Mouse (Mus musculus): ENCODE data around the gene Gm17018. TPM values are rescaled to one million over a fixed set of nuclear protein-coding genes. Genes with fewer than 3 reads are reported as not detected.

Gm17018 gene
- total RNA-seq, 4 experiments from 2014 or later: 34.3 to 43.0 (median 36.2) TPM

- DNase-seq: no peak
Observed at GRCm38 (mm10) chr19:45589761-45590160, 29.3 kb downstream of the Gm17018 start.

DNA sequence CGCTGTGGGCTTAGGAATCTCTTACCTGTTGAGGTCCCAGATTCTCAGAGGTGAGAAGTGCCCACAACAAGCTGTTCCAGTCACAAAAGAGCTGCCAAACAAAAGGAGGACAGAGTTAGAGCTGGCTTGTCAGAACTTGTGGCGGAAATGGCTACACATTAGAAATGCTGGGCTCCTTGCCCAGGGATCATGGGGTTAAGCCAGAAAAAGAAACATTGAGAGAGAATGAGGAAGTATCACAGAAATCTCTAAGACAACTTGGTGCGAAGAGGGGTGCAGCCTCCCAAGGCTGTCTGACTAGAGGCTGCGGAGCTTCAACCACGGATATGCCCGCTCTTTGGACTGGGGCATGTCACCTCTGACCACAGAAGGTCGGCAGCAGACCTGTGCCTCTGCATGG is 31.3 kb downstream of the Gm17018 start:
- DNase-seq: no peak

GRCm38 (mm10) chr19:45592916-45593315 is 32.5 kb downstream of the Gm17018 start:
- DNase-seq: no peak

GRCm38 (mm10) chr19:45594079-45594478 is 33.7 kb downstream of the Gm17018 start:
- DNase-seq: no peak

GRCm38 (mm10) chr19:45595481-45595880 is 35.1 kb downstream of the Gm17018 start:
- DNase-seq: no peak

- no peak for DNase-seq
Observed at GRCm38 (mm10) chr19:45596019-45596418, 35.6 kb downstream of the Gm17018 start.

GRCm38 (mm10) chr19:45596434-45596833 is 36.0 kb downstream of the Gm17018 start:
- DNase-seq: no peak

- DNase-seq: no peak
Observed at GRCm38 (mm10) chr19:45597106-45597505, 36.7 kb downstream of the Gm17018 start.

GRCm38 (mm10) chr19:45602606-45603005 is 42.2 kb downstream of the Gm17018 start:
- no peak for DNase-seq

DNA sequence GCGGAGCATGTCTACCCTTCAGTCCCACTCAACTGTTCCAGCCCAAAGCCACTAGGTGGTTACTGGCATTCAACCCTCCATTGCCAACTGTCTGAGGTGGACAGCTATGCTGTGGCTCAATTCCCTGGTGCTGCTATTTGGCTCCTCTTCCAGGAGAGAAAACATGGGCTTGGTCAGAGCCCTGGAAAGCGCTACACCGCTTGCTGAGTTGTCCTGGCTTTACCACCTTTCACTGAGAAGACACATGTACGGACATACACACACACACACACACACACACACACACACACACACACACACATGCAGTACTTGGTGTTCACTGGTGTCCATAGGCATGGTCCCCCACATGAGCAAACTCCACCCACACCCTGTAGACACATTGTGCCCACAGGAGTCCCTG is 46.3 kb downstream of the Gm17018 start:
- no peak for DNase-seq

DNA sequence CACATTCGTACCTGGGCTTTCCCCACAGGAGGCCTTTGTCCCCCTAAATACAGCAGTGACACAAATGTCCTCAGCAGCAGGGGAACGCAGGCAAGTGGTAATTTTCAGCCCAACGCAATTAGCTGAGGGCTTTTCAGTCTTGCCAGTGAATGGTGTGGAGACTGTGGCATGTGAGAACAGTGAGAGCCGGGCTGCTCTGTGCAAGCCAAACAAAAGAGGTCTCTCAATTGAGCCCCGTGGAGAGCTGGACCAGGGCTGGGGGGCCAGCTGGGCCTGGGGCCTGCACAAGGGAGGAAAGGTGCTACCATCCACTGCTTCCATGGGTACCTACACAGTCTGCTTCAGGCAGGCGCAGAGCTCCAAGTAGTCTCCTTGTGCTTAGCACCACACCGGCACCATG is 47.1 kb downstream of the Gm17018 start:
- DNase-seq: no peak

DNA sequence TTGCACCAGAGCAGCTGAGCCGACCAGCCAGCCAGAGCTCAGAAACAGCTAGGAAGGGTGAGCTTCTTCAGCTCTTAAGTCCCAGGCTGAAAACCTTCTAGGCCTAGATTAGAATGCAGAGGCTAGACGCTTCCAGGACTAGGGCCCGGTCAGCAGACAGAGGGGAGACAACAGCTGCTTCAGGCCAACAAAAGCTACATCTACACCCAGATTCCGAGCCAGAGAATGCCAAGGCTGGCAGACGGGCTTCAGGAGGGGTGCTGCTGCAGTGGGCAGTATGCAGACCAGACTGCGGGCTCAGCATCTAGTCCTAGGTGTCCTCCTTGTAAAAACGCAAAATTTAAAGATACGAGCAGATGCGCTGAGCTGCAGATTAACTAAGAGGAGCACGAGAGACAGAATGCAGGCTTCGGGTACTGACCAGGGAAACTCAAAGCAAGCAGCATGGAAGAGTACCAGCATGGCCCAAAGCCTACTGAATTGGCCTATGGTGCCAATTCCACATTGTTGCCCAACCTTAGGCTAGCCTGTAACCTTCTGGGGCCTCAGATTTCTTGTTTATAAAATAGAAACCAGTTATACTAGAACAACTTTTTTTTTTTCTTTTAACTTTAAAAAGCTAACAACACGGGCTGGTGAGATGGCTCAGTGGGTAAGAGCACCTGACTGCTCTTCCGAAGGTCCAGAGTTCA is 48.4 kb downstream of the Gm17018 start:
- no peak for DNase-seq

- no peak for DNase-seq
Observed at GRCm38 (mm10) chr19:45610823-45611222, 50.4 kb downstream of the Gm17018 start.

DNA sequence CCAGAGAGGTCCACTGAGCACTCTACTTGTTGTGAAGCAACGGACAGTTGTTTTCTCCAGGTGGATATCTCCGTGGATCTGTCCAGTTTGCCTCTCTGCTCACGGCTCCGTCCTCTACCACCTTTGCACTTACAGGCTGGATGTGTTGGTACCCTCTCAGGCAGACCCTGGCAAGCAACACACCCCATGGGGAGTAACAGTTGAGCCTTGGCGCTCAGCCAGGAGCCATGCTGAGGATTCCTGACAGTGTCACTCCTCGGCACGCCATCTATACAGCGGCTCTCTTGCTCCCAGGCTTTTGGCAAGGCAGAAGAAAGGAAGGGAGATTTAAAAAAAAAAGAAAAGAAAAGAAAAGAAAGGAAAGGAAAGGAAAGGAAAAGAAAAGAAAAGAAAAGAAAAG is 54.0 kb downstream of the Gm17018 start:
- no peak for DNase-seq

- DNase-seq: no peak
Observed at GRCm38 (mm10) chr19:45614928-45615327, 54.5 kb downstream of the Gm17018 start.

- no peak for DNase-seq
Observed at GRCm38 (mm10) chr19:45615415-45616213, 55.2 kb downstream of the Gm17018 start.

DNA sequence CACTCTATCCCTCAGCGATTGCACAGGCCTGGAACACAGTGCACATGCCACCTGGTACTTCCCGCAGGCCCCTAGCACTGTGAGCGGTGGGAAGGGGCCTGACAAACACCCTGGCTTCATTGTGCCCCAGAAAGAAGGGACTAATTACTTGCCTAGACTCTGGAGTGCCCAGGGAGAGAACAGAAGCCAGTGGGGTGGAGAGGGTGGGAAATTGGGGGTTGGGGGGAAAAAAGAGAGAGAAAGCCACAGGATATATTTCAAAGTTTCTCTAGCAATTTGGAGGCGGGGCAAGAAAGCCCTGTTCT is 55.8 kb downstream of the Gm17018 start:
- DNase-seq: no peak

DNA sequence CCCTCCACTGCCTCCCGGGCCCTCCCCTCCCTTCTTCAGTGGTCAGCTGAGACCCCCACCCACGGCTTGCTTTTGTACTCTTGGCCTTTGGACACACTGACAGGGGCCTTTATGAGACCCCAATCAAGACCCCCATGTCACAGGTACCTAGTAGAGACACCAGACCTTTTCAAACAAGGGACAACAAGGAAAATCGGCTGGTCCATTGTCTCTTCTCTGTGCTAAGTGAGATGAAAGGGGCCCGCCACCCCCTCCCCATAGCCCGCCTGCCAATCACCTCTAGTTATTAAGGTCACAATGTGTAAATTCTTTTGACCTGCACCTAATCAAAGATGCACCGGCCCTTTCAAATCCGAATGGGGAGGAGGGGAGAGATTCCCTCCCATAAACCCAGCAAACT is 56.3 kb downstream of the Gm17018 start:
- no peak for DNase-seq

GRCm38 (mm10) chr19:45618184-45618583 is 57.8 kb downstream of the Gm17018 start:
- DNase-seq: no peak

DNA sequence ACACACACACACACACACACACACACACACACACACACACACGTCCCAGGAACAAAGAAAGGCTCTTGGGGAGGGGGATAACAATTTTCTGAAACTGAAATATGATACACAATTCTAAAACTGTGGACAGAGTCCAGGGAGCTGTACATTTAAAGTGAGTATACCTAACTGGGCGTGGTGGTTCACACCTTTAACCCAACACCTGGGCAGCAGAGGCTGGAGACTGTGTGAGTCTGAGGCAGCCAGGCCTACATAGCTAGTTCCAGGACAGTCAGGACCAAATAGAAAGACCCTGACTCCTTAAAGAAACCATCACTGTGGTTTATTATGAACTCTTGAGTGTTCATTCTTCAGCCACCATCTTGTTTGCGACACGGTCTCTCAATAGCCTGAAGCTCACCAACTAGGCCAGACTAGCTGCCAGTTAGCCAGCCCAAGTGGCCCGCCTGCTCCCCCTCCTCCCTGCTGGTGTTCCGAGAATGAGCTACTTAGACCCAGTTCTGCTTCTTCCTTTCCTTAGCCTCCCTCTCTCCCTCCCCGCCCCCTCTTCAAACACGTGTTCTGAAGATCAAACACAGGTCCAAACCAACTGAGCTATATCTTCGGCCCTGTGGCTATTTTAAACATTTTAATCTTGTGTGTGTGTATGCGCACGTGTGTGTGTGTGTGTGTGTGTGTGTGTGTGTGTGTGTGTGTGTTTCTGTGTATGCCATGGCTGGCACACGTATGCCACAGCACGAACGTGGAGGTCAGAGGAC is 59.5 kb downstream of the Gm17018 start:
- no peak for DNase-seq

- DNase-seq: no peak
Observed at GRCm38 (mm10) chr19:45621061-45621460, 60.6 kb downstream of the Gm17018 start.

DNA sequence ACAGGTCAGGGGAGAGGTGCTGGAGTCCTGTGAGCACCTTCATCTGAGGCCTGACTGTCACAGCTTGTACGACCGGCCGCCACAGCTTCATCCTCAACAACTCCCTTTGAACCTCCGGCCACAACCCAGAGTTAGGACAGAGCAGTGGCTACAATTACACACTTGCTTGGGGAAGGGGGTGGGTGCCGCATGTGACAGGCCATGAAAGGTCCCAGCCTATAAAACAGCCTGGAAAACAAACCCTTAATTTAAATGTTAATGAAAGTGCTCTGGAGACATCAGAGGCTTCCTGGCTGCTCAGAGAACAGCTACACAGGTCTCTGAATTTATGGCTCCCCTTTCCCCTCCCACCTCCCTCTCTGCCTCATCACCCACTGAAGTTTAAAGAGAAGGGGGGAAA is 61.7 kb downstream of the Gm17018 start:
- no peak for DNase-seq

DNA sequence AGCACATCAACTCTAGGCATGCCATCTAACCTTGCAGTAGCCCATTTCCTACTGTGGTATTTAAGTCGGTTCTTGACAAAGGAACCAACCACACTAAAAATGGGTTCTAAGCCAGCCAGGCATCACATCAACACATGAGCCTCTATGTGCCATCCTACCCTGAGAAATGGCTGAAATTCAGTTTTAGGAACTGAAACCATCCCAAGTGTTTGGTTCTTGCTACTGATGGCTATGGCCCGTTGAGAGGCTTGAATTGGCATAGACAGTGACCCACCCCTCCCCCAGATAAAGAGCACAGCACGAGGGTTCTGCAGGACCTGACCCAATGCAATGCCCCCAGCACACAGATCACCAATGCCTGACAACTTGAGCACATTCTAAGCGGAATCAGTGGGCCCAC is 63.3 kb downstream of the Gm17018 start:
- no peak for DNase-seq

DNA sequence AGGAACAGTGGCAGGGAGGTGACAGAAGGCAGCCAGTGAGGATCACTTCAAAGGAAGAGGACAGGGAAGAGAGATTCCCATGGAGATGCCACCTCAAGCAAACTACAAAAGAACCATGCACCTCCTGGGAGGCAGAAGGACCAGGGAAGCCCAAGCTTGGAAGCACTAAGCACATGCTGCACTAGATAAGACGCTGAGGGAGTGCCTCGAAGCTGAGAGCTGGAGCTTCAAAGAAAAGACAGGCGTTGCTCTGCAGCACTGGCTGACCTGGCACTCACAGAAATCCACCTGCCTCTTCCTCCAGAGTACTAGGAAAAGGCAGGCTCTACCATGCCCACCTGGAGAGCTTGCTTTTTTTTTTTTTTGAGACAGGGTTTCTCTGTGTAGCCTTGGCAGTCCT is 66.6 kb downstream of the Gm17018 start:
- DNase-seq: no peak
